Mouse (Mus musculus) ES-Bruce4 (cell line): ENCODE measurements around the gene Fbn1.

ENCODE experiments used
- CTCF ChIP-seq: IDR thresholded peaks from one replicate; pipeline ENCODE4 v1.8.1; 2011; ENCODE audit warnings: low read depth, low read length
- EP300 ChIP-seq: IDR thresholded peaks from 2 replicates; pipeline ENCODE4 v1.6.1; 2011; ENCODE audit warnings: low read depth, low read length; ENCODE audit not compliant: insufficient read depth
- POLR2A ChIP-seq: IDR thresholded peaks from one replicate; pipeline ENCODE4 v1.8.1; 2011; ENCODE audit warnings: low read length; ENCODE audit not compliant: insufficient read depth

DNA sequence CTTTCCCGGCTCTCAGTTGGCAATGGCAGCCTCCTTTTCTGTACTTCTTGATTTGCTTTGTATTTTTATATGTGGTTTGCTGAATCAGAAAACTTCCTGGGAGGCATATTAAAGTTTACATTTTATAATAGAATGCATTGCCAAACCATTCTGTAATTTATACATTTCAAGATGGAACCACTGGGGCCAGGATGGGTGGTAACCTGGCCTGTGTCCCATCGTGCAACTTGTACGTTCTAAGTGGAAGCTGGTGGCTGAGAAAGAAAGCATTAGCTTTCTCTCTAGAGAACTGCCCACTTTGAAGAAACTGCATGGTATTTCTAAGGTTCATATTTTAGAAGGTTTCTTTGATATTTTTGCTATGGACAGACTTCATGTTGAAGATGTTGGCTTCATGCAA is 212.3 kb downstream of the Fbn1 start:
- no peak for TF ChIP-seq CTCF
- no peak for TF ChIP-seq POLR2A
- TF ChIP-seq EP300, result no peak
